Mouse (Mus musculus): ENCODE data around the gene Tmem63a. TPM values are rescaled to one million over a fixed set of nuclear protein-coding genes. Genes with fewer than 3 reads are reported as not detected.

The Tmem63a gene
- polyA plus RNA-seq, 1 experiment, result 45.5 TPM

- TF ChIP-seq MYOD1 (IDR thresholded peaks at IDR 0.05; ENCODE audit: control insufficient read depth in 1 of 3, insufficient read length in 2 of 3, low read depth in 2 of 3) (no peak), MYOG (IDR thresholded peaks at IDR 0.05; ENCODE audit: control insufficient read depth in 1 of 3, insufficient read depth in 1 of 3, insufficient read length in 2 of 3, low read depth in 2 of 3) (no peak), MAX (IDR thresholded peaks at IDR 0.05; ENCODE audit: low read depth) (no peak), SRF (IDR thresholded peaks at IDR 0.05; ENCODE audit: control insufficient read depth, insufficient read length, low read depth) (no peak), POLR2A (IDR thresholded peaks at IDR 0.05; ENCODE audit: insufficient read length, low read depth) (no peak), TCF12 (IDR thresholded peaks at IDR 0.05; ENCODE audit: insufficient read depth, poor library complexity, severe bottlenecking) (no peak), E2F4 (IDR thresholded peaks at IDR 0.05; ENCODE audit: insufficient read depth) (no peak), POLR2AphosphoS2 (IDR thresholded peaks at IDR 0.05; ENCODE audit: insufficient read length, low read depth) (no peak), REST (IDR thresholded peaks at IDR 0.05; ENCODE audit: insufficient read depth, insufficient read length) (no peak)
Measured at GRCm38 (mm10) chr1:180903666-180904038, 38.5 kb upstream of the Tmem63a start.

DNA sequence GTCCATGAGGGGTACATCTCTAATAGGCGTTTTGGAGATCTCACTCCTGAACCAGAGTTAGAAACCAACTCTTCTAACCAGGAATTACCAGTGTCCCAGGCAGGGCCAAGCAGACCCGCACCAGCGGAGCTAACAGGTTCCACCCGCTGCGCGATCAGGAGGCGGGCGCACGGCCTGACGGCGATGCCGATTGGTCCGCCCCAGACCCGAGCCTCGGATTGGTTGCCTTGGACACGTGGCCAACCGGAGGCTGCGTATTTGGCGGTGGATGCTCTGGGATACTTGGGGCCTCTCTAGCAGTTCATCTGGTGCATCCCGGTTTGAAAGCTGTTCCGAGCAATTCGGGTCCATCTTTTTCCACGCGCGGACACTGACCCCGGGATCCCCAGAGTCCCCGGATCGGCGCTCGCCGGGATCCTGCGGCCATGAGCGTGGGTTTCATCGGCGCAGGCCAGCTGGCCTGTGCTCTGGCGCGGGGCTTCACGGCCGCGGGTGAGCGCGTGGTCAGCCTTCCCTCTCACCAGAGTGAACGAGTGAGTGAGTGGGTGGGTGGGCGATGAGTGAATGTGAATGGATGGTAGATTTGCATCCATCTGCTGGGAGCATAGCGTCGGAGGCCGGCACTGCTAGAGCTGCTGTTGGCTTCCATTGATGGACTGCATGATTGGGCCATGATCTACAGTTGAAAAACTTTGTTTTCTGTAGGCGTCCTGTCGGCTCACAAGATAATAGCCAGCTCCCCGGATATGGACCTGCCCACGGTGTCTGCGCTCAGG lies 37.9 kb upstream of the Tmem63a start, which contains the start of gene Pycr2:
Pycr2 (plus strand) TSS at position 255 of the 776 bp plus-strand sequence.
- TF ChIP-seq TCF12 (IDR thresholded peaks at IDR 0.05; ENCODE audit: insufficient read depth, poor library complexity, severe bottlenecking) (no peak), MYOD1 (IDR thresholded peaks at IDR 0.05; ENCODE audit: control insufficient read depth in 1 of 3, insufficient read length in 2 of 3, low read depth in 2 of 3) (no peak), MAX (IDR thresholded peaks at IDR 0.05; ENCODE audit: low read depth) (no peak), REST (IDR thresholded peaks at IDR 0.05; ENCODE audit: insufficient read depth, insufficient read length) (no peak), CEBPB (IDR thresholded peaks at IDR 0.05; ENCODE audit: insufficient read depth, poor library complexity, severe bottlenecking) (no peak), MYOG (IDR thresholded peaks at IDR 0.05; ENCODE audit: control insufficient read depth in 1 of 3, insufficient read depth in 1 of 3, insufficient read length in 2 of 3, low read depth in 2 of 3) (peak in 1 of 3 experiments; percentile 27), E2F4 (IDR thresholded peaks at IDR 0.05; ENCODE audit: insufficient read depth) (no peak), USF1 (IDR thresholded peaks at IDR 0.05; ENCODE audit: low read depth) (peak; percentile 99), POLR2AphosphoS2 (IDR thresholded peaks at IDR 0.05; ENCODE audit: insufficient read length, low read depth) (peak; percentile 73), TCF3 (IDR thresholded peaks at IDR 0.05; ENCODE audit: insufficient read length, low read depth) (no peak), SRF (IDR thresholded peaks at IDR 0.05; ENCODE audit: control insufficient read depth, insufficient read length, low read depth) (peak; percentile 86), POLR2A (IDR thresholded peaks at IDR 0.05; ENCODE audit: insufficient read length, low read depth) (peak; percentile 62)

More at GRCm38 (mm10) chr1:180903666-180904038, 38.5 kb upstream of the Tmem63a start:
- H3K4me2 ChIP-seq (ENCODE audit: low read depth), result peak overlapping the region; percentile 95
- no peaks in the 10 kb centered on the region for H3K36me3 ChIP-seq (ENCODE audit: control insufficient read depth, insufficient read depth)
- H3ac ChIP-seq (ENCODE audit: control insufficient read depth, insufficient read length), result peak overlapping the region; percentile 84
- peaks cover 13% of the 10 kb centered on the region for H3K27me3 ChIP-seq (ENCODE audit: control insufficient read depth, insufficient read depth, insufficient read length)
- peaks cover 17% of the 10 kb centered on the region for H3K79me2 ChIP-seq (ENCODE audit: control insufficient read depth, insufficient read depth)
- peak overlapping the region; percentile 64 for H3K4me3 ChIP-seq

DNA sequence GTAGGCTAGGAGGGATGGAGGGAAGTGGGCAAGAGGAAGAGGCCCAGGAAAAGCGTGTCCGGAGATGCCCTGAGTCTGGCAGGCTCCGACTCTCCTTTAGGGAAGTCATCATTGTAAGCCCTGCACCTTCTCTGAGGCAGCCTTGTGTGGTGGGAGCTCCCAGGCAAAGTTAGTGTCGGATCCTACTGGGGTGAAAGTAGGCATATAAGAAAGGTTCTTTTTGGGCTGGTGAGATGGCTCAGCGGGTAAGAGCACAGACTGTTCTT lies 37.4 kb upstream of the Tmem63a start:
- Histone ChIP-seq H3K4me2 (ENCODE audit: low read depth) (peak overlapping the region; percentile 87), H3K79me2 (ENCODE audit: control insufficient read depth, insufficient read depth) (peaks cover 17% of the 10 kb centered on the region), H3K27me3 (ENCODE audit: control insufficient read depth, insufficient read depth, insufficient read length) (peaks cover 5% of the 10 kb centered on the region), H3ac (ENCODE audit: control insufficient read depth, insufficient read length) (peak overlapping the region; percentile 84), H3K36me3 (ENCODE audit: control insufficient read depth, insufficient read depth) (peaks cover 3% of the 10 kb centered on the region), H3K4me3 (peak overlapping the region; percentile 64)
- TF ChIP-seq USF1 (IDR thresholded peaks at IDR 0.05; ENCODE audit: low read depth), result no peak
- TF ChIP-seq TCF12 (IDR thresholded peaks at IDR 0.05; ENCODE audit: insufficient read depth, poor library complexity, severe bottlenecking), result no peak
- no peak for TF ChIP-seq TCF3 (IDR thresholded peaks at IDR 0.05; ENCODE audit: insufficient read length, low read depth)
- TF ChIP-seq REST (IDR thresholded peaks at IDR 0.05; ENCODE audit: insufficient read depth, insufficient read length), result no peak
- TF ChIP-seq MAX (IDR thresholded peaks at IDR 0.05; ENCODE audit: low read depth), result no peak
- no peak for TF ChIP-seq CEBPB (IDR thresholded peaks at IDR 0.05; ENCODE audit: insufficient read depth, poor library complexity, severe bottlenecking)
- TF ChIP-seq POLR2AphosphoS2 (IDR thresholded peaks at IDR 0.05; ENCODE audit: insufficient read length, low read depth), result no peak
- TF ChIP-seq SRF (IDR thresholded peaks at IDR 0.05; ENCODE audit: control insufficient read depth, insufficient read length, low read depth), result no peak
- no peak for TF ChIP-seq E2F4 (IDR thresholded peaks at IDR 0.05; ENCODE audit: insufficient read depth)
- TF ChIP-seq MYOG (IDR thresholded peaks at IDR 0.05; ENCODE audit: control insufficient read depth in 1 of 3, insufficient read depth in 1 of 3, insufficient read length in 2 of 3, low read depth in 2 of 3), result no peak
- TF ChIP-seq POLR2A (IDR thresholded peaks at IDR 0.05; ENCODE audit: insufficient read length, low read depth), result no peak
- TF ChIP-seq MYOD1 (IDR thresholded peaks at IDR 0.05; ENCODE audit: control insufficient read depth in 1 of 3, insufficient read length in 2 of 3, low read depth in 2 of 3), result no peak

More for the DNA sequence above, 37.9 kb upstream of the Tmem63a start, which contains the start of gene Pycr2:
- peaks cover 3% of the 10 kb centered on the region for H3K36me3 ChIP-seq (ENCODE audit: control insufficient read depth, insufficient read depth)
- H3K79me2 ChIP-seq (ENCODE audit: control insufficient read depth, insufficient read depth), result peaks cover 17% of the 10 kb centered on the region
- peaks cover 10% of the 10 kb centered on the region for H3K27me3 ChIP-seq (ENCODE audit: control insufficient read depth, insufficient read depth, insufficient read length)
- peak within 1 kb of the TSS; percentile 64 for H3K4me3 ChIP-seq
- peak within 1 kb of the TSS; percentile 84 for H3ac ChIP-seq (ENCODE audit: control insufficient read depth, insufficient read length)
- peak within 1 kb of the TSS; percentile 95 for H3K4me2 ChIP-seq (ENCODE audit: low read depth)

DNA sequence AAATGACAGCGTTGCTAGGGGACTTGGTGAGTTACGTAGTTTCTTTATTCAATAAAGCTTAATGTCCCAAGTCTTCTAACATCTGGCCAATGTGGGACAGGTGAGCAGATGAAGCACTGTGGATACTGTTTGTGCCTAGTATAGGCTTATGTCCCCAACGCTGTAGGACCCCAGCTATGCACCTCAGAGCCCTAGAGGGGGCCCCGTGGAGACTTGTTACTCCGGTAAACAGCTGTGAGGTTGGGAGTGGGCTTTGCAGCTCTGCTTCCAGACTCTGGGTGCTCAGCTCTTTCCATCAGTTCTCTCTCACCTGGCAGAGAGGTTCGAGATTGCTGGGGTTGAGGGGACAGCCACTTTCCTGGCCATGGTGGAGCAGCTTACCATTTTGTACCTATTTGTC lies 36.8 kb upstream of the Tmem63a start:
- Histone ChIP-seq H3ac (ENCODE audit: control insufficient read depth, insufficient read length) (no peak overlapping the region), H3K79me2 (ENCODE audit: control insufficient read depth, insufficient read depth) (peaks cover 17% of the 10 kb centered on the region), H3K36me3 (ENCODE audit: control insufficient read depth, insufficient read depth) (peaks cover 3% of the 10 kb centered on the region), H3K4me3 (peak overlapping the region; percentile 64), H3K27me3 (ENCODE audit: control insufficient read depth, insufficient read depth, insufficient read length) (no peaks in the 10 kb centered on the region), H3K4me2 (ENCODE audit: low read depth) (peak overlapping the region; percentile 87)
- TF ChIP-seq MYOD1 (IDR thresholded peaks at IDR 0.05; ENCODE audit: control insufficient read depth in 1 of 3, insufficient read length in 2 of 3, low read depth in 2 of 3) (no peak), MYOG (IDR thresholded peaks at IDR 0.05; ENCODE audit: control insufficient read depth in 1 of 3, insufficient read depth in 1 of 3, insufficient read length in 2 of 3, low read depth in 2 of 3) (no peak), E2F4 (IDR thresholded peaks at IDR 0.05; ENCODE audit: insufficient read depth) (no peak), REST (IDR thresholded peaks at IDR 0.05; ENCODE audit: insufficient read depth, insufficient read length) (no peak), TCF12 (IDR thresholded peaks at IDR 0.05; ENCODE audit: insufficient read depth, poor library complexity, severe bottlenecking) (no peak), POLR2AphosphoS2 (IDR thresholded peaks at IDR 0.05; ENCODE audit: insufficient read length, low read depth) (no peak), TCF3 (IDR thresholded peaks at IDR 0.05; ENCODE audit: insufficient read length, low read depth) (no peak), MAX (IDR thresholded peaks at IDR 0.05; ENCODE audit: low read depth) (no peak), SRF (IDR thresholded peaks at IDR 0.05; ENCODE audit: control insufficient read depth, insufficient read length, low read depth) (no peak), USF1 (IDR thresholded peaks at IDR 0.05; ENCODE audit: low read depth) (no peak), CEBPB (IDR thresholded peaks at IDR 0.05; ENCODE audit: insufficient read depth, poor library complexity, severe bottlenecking) (no peak), POLR2A (IDR thresholded peaks at IDR 0.05; ENCODE audit: insufficient read length, low read depth) (no peak)

Measured in myocyte (in vitro differentiated cells).